ENCODE assay signal across 21 mouse cellular contexts in the genomic region with DNA sequence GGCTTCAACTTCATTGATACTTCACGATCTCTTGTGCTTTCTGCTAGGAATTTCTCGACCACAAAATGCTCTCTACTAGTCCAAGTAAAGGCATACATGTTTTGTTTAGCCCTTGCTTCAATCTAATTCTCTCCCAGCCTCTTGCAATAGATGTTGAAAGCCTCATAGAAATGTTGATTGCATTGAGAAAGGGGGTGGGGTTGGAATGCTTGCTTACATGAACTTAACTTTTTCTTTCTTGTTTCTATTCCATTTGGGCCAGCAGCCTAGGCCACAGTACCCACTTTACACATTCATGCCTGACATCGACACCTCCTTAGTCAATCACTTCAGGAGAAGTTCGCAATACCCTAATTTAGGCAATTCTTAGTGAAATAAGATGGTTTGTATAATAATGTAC.
DNase-seq lines count a peak whose midpoint lies in the region; TF ChIP-seq lines count a peak whose summit lies in the region.
"Had no signal": no experiment of that assay in that cellular context is flagged by ENCODE, and none has a peak within 500 bp of the region (broad histone marks: within the 10 kb centered on the region; RNA-seq: fewer than 3 reads in every experiment).

No protein-coding gene starts in this region.

- H3K4me1 ChIP-seq in ES-E14 (ENCODE audit: control insufficient read depth in 2 of 2, insufficient read depth in 2 of 2, low read length in 2 of 2, poor library complexity in 1 of 2), result peaks cover 2 to 3% of the 10 kb centered on the region in 2 experiments; a peak in 2 of 4 replicates
- H3K4me1 ChIP-seq: embryonic facial prominence, embryonic 13.5 days; embryonic facial prominence, embryonic 15.5 days; forebrain, embryonic 10.5 days; forebrain, embryonic 12.5 days had no signal

- H3K9me3 ChIP-seq in ES-E14 (ENCODE audit: control insufficient read depth, insufficient read depth, low read depth, low read length), result no peaks in the 10 kb centered on the region
- H3K9me3 ChIP-seq: embryonic facial prominence, embryonic 13.5 days; embryonic facial prominence, embryonic 15.5 days; forebrain, embryonic 10.5 days; forebrain, embryonic 12.5 days; G1E had no signal

- no peak overlapping the region for H3K4me3 ChIP-seq in ES-E14 (ENCODE audit: insufficient read depth in 1 of 2, low read depth in 1 of 2, low read length in 2 of 2, poor library complexity in 1 of 2, severe bottlenecking in 1 of 2)
- H3K4me3 ChIP-seq: embryonic facial prominence, embryonic 13.5 days; embryonic facial prominence, embryonic 15.5 days; erythroblast, embryonic 14.5 days; forebrain, embryonic 10.5 days; forebrain, embryonic 12.5 days had no signal

- in situ Hi-C loops in ES-E14 (cut with MboI; ENCODE audit: low sequenced_read_pairs in 2 of 2, unreplicated experiment in 2 of 2), result no loop called here

- H3K27ac ChIP-seq in ES-E14 (ENCODE audit: insufficient read depth, low read depth, low read length, poor library complexity, severe bottlenecking), result peak overlapping the region; percentile 31; the same call in 1 of the 2 replicates
- H3K27ac ChIP-seq: embryonic facial prominence, embryonic 13.5 days; embryonic facial prominence, embryonic 15.5 days; forebrain, embryonic 10.5 days; forebrain, embryonic 12.5 days had no signal

- DNase-seq in ES-CJ7 (ENCODE audit: low read depth, low spot score) (peak; percentile 44), ES-E14 (ENCODE audit: low read depth, low spot score) (no peak), ZHBTc4 (ENCODE audit: low read depth, low spot score) (peak; percentile 59)
- no peak for DNase-seq in frontal cortex, postnatal 10 days (ENCODE audit: low spot score in 2 of 2)
- no peak for DNase-seq in B cell, adult 2 months
- DNase-seq: adrenal gland, adult 2 months; adrenal gland, postnatal 10 days; adrenal gland, postnatal 25 days; cerebellum, adult 11 months; cerebellum, adult 18-20 months; cerebellum, adult 8-10 months; cerebellum, adult 9-11 months; cerebellum, postnatal 14 days; cerebellum, postnatal 36 days; embryo, embryonic 11 days had no signal

- no peak overlapping the region for H3K9ac ChIP-seq in ES-E14 (ENCODE audit: insufficient read depth, low read depth, low read length, poor library complexity, severe bottlenecking)
- H3K9ac ChIP-seq: embryonic facial prominence, embryonic 13.5 days; embryonic facial prominence, embryonic 15.5 days; forebrain, embryonic 12.5 days had no signal

- no peaks in the 10 kb centered on the region for H3K36me3 ChIP-seq in ES-E14 (ENCODE audit: control insufficient read depth, insufficient read depth, low read length, poor library complexity, severe bottlenecking)
- H3K36me3 ChIP-seq: embryonic facial prominence, embryonic 13.5 days; embryonic facial prominence, embryonic 15.5 days; forebrain, embryonic 10.5 days; forebrain, embryonic 12.5 days; G1E had no signal

TF ChIP-seq in ES-E14, 5 proteins besides CTCF, POLR2A, EP300 and RAD21:
- TF ChIP-seq CHD2 (IDR thresholded peaks at IDR 0.05; ENCODE audit: low read depth, low read length) (no peak), ZNF384 (IDR thresholded peaks at IDR 0.05; ENCODE audit: low read depth, low read length) (no peak), HCFC1 (IDR thresholded peaks at IDR 0.05; ENCODE audit: borderline replicate concordance, insufficient read depth, low read length) (no peak), MAFK (IDR thresholded peaks at IDR 0.05; ENCODE audit: insufficient read depth, low read depth, low read length) (no peak), ZC3H11A (IDR thresholded peaks at IDR 0.05; ENCODE audit: borderline replicate concordance, low read depth, low read length) (no peak)

Comparison
In these comparisons a context has a peak if more than half of its experiments do, and no peak if none do; other contexts are left out.
1. DNase-seq: peak in ES-CJ7 (single experiment) and ZHBTc4 (single experiment); none in ES-E14 (single experiment), frontal cortex, postnatal 10 days (0 of 2) and B cell, adult 2 months (0 of 2).